Mouse (Mus musculus) embryonic facial prominence, embryonic 14.5 days (tissue): ENCODE results near the gene Nploc4. TPM values are rescaled to one million over a fixed set of nuclear protein-coding genes. Genes with fewer than 3 reads are reported as not detected.
"Not testable (repeated sequence)": the region's sequence is repeated elsewhere in the genome, so short reads cannot be mapped to it uniquely, and the experiment has no call there.

Experiments
- ATAC-seq: fragments of 200-750 bp; cut with Nextera tagmentation; 2 replicates; pipeline ENCODE4 v1.8.0; 2017; ENCODE audit warnings: low read depth, moderate number of reproducible peaks, moderate TSS enrichment
- DNase-seq: peaks from one replicate; pipeline ENCODE4 v3.0.0-alpha.2; 2015; ENCODE audit warnings: low spot score
- H3K27ac ChIP-seq: fragments of 300-500 bp; sonication (generic); replicated peaks from 2 replicates; pipeline ENCODE4 v1.5.1; 2014; ENCODE audit warnings: low read depth, mild to moderate bottlenecking, low read length, moderate library complexity
- H3K27me3 ChIP-seq: fragments of 300-500 bp; sonication (generic); replicated peaks from 2 replicates; pipeline ENCODE4 v1.6.1; 2014; ENCODE audit warnings: low read length; ENCODE audit not compliant: control insufficient read depth, insufficient read depth
- H3K36me3 ChIP-seq: fragments of 300-500 bp; sonication (generic); 2 replicates; pipeline ENCODE4 v1.6.1; 2014; ENCODE audit warnings: low read length, mixed read lengths; ENCODE audit not compliant: control insufficient read depth, insufficient read depth
- H3K4me1 ChIP-seq: fragments of 300-500 bp; sonication (generic); 2 replicates; pipeline ENCODE4 v1.6.1; 2014; ENCODE audit warnings: antibody characterized with exemption, low read length; ENCODE audit not compliant: control insufficient read depth, insufficient read depth
- H3K4me2 ChIP-seq: fragments of 300-500 bp; sonication (generic); 2 replicates; pipeline ENCODE4 v1.6.1; 2014; ENCODE audit warnings: low read depth, mild to moderate bottlenecking, low read length, moderate library complexity, mixed read lengths
- H3K4me3 ChIP-seq: fragments of 300-500 bp; sonication (generic); 2 replicates; pipeline ENCODE4 v1.5.1; 2014; ENCODE audit warnings: low read depth, mild to moderate bottlenecking, low read length
- H3K9ac ChIP-seq: fragments of 300-500 bp; sonication (generic); 2 replicates; pipeline ENCODE4 v1.6.1; 2014; ENCODE audit warnings: low read depth, mild to moderate bottlenecking, low read length, moderate library complexity, mixed read lengths
- H3K9me3 ChIP-seq: fragments of 300-500 bp; sonication (generic); 2 replicates; pipeline ENCODE4 v1.6.1; 2016; ENCODE audit warnings: low read length; ENCODE audit not compliant: control insufficient read depth
- WGBS: fragments of 180-500 bp; shearing (Covaris S2); extraction: QIAGEN DNeasy Blood & Tissue Kit; methylation state at CpG from one replicate; pipeline ENCODE4 v1.1.7; 2014; 5-methylcytosine and 5-hydroxymethylcytosine counted together
- polyA plus RNA-seq: library from polyadenylated mRNA; unstranded; fragments of >200 nt; fragmentation: Nextera tagmentation; extraction: Ambion mirVana; gene quantifications from 2 replicates; pipeline ENCODE4 v1.2.1, GENCODE M21; 2014

Nploc4 gene
- polyA plus RNA-seq, 1 experiment from 2014 or later, result 38.1 TPM

GRCm38 (mm10) chr11:120422651-120423568 lies 14.6 kb downstream of the Nploc4 start:
- no peaks in the 10 kb centered on the region for H3K9me3 ChIP-seq
- no peak overlapping the region for H3K27ac ChIP-seq
- no peak overlapping the region for H3K9ac ChIP-seq
- DNase-seq, result no peak
- H3K4me2 ChIP-seq, result no peak overlapping the region
- peaks cover 81% of the 10 kb centered on the region for H3K36me3 ChIP-seq
- H3K27me3 ChIP-seq, result no peaks in the 10 kb centered on the region
- no peak for ATAC-seq
- 85% methylated on average over 13 of the region's 13 CpGs for WGBS
- H3K4me1 ChIP-seq, result no peaks in the 10 kb centered on the region
- no peak overlapping the region for H3K4me3 ChIP-seq

- Histone ChIP-seq H3K27ac (no peak overlapping the region), H3K4me1 (no peaks in the 10 kb centered on the region), H3K4me3 (no peak overlapping the region), H3K4me2 (no peak overlapping the region), H3K9ac (no peak overlapping the region), H3K9me3 (no peaks in the 10 kb centered on the region), H3K36me3 (peaks cover 89% of the 10 kb centered on the region), H3K27me3 (no peaks in the 10 kb centered on the region)
- ATAC-seq (no peak), DNase-seq (no peak)
- WGBS, result 91% methylated on average over 1 of the region's 1 CpGs
Observed at GRCm38 (mm10) chr11:120418592-120418991, 18.9 kb downstream of the Nploc4 start.

- Histone ChIP-seq H3K4me3 (no peak overlapping the region), H3K36me3 (peaks cover 89% of the 10 kb centered on the region), H3K9ac (no peak overlapping the region), H3K4me1 (no peaks in the 10 kb centered on the region), H3K27me3 (no peaks in the 10 kb centered on the region), H3K4me2 (no peak overlapping the region), H3K9me3 (no peaks in the 10 kb centered on the region), H3K27ac (no peak overlapping the region)
- WGBS, result 89% methylated on average over 7 of the region's 7 CpGs
- DNase-seq (no peak), ATAC-seq (no peak)
Observed at GRCm38 (mm10) chr11:120417852-120418251, 19.7 kb downstream of the Nploc4 start.

- not testable (repeated sequence) for H3K27me3 ChIP-seq, H3K4me2 ChIP-seq, H3K4me3 ChIP-seq, H3K9ac ChIP-seq, ATAC-seq, H3K9me3 ChIP-seq, H3K4me1 ChIP-seq, DNase-seq, H3K27ac ChIP-seq
- WGBS, result 97% methylated on average over 7 of the region's 10 CpGs
- peaks cover 97% of the 10 kb centered on the region for H3K36me3 ChIP-seq
Observed at GRCm38 (mm10) chr11:120413621-120414020, 23.9 kb downstream of the Nploc4 start.

- Histone ChIP-seq H3K27ac (no peak overlapping the region), H3K4me3 (no peak overlapping the region), H3K4me1 (no peaks in the 10 kb centered on the region), H3K27me3 (no peaks in the 10 kb centered on the region), H3K9ac (no peak overlapping the region), H3K4me2 (no peak overlapping the region), H3K36me3 (peaks cover 97% of the 10 kb centered on the region), H3K9me3 (no peaks in the 10 kb centered on the region)
- DNase-seq (no peak), ATAC-seq (no peak)
- 97% methylated on average over 1 of the region's 1 CpGs for WGBS
Observed at GRCm38 (mm10) chr11:120406445-120406844, 31.1 kb downstream of the Nploc4 start.

GRCm38 (mm10) chr11:120405867-120406266 lies 31.6 kb downstream of the Nploc4 start:
- peaks cover 97% of the 10 kb centered on the region for H3K36me3 ChIP-seq
- no peak overlapping the region for H3K4me3 ChIP-seq
- no peak overlapping the region for H3K27ac ChIP-seq
- DNase-seq, result no peak
- H3K4me2 ChIP-seq, result no peak overlapping the region
- H3K27me3 ChIP-seq, result no peaks in the 10 kb centered on the region
- H3K9me3 ChIP-seq, result no peaks in the 10 kb centered on the region
- no peak for ATAC-seq
- no peak overlapping the region for H3K9ac ChIP-seq
- no peaks in the 10 kb centered on the region for H3K4me1 ChIP-seq
- 91% methylated on average over 3 of the region's 3 CpGs for WGBS

- 100% methylated on average over 1 of the region's 1 CpGs for WGBS
- H3K27me3 ChIP-seq, result no peaks in the 10 kb centered on the region
- no peak overlapping the region for H3K9ac ChIP-seq
- H3K4me1 ChIP-seq, result no peaks in the 10 kb centered on the region
- H3K27ac ChIP-seq, result no peak overlapping the region
- H3K4me2 ChIP-seq, result no peak overlapping the region
- no peak overlapping the region for H3K4me3 ChIP-seq
- H3K9me3 ChIP-seq, result no peaks in the 10 kb centered on the region
- H3K36me3 ChIP-seq, result peaks cover 97% of the 10 kb centered on the region
- DNase-seq, result no peak
- ATAC-seq, result no peak
Observed at GRCm38 (mm10) chr11:120404814-120405213, 32.7 kb downstream of the Nploc4 start.

- H3K27me3 ChIP-seq, result no peaks in the 10 kb centered on the region
- WGBS, result 94% methylated on average over 2 of the region's 2 CpGs
- H3K4me1 ChIP-seq, result no peaks in the 10 kb centered on the region
- H3K9ac ChIP-seq, result no peak overlapping the region
- peaks cover 93% of the 10 kb centered on the region for H3K36me3 ChIP-seq
- no peak overlapping the region for H3K27ac ChIP-seq
- DNase-seq (no peak), ATAC-seq (no peak)
- H3K4me3 ChIP-seq, result no peak overlapping the region
- H3K4me2 ChIP-seq, result no peak overlapping the region
- no peaks in the 10 kb centered on the region for H3K9me3 ChIP-seq
Observed at GRCm38 (mm10) chr11:120399319-120399718, 38.2 kb downstream of the Nploc4 start.

GRCm38 (mm10) chr11:120397602-120398001 lies 39.9 kb downstream of the Nploc4 start:
- H3K9ac ChIP-seq, result no peak overlapping the region
- H3K4me2 ChIP-seq, result no peak overlapping the region
- WGBS, result 72% methylated on average over 2 of the region's 2 CpGs
- H3K4me1 ChIP-seq, result no peaks in the 10 kb centered on the region
- DNase-seq (peak; percentile 35), ATAC-seq (no peak)
- H3K9me3 ChIP-seq, result no peaks in the 10 kb centered on the region
- no peak overlapping the region for H3K4me3 ChIP-seq
- H3K36me3 ChIP-seq, result peaks cover 90% of the 10 kb centered on the region
- H3K27me3 ChIP-seq, result no peaks in the 10 kb centered on the region
- H3K27ac ChIP-seq, result no peak overlapping the region
